8 mouse cellular contexts compared by ENCODE assay signal in genomic region chr4:133967138-133967865, GRCm38 (mm10). TPM values are rescaled to one million over a fixed set of nuclear protein-coding genes. Genes with fewer than 3 reads are reported as not detected.
DNase-seq lines count a peak whose midpoint lies in the region; ATAC-seq and TF ChIP-seq lines count a peak whose summit lies in the region.

No protein-coding gene starts in this region.

- peak overlapping the region; percentile 76 for H3K4me3 ChIP-seq in embryonic facial prominence, embryonic 13.5 days
- peak overlapping the region; percentile 99 for H3K4me3 ChIP-seq in heart, adult 2 months
- peak overlapping the region; percentile 77 for H3K4me3 ChIP-seq in limb, embryonic 12.5 days (replicated peaks)
- H3K4me3 ChIP-seq in midbrain, embryonic 14.5 days (replicated peaks; ENCODE audit: low read depth, low read length) = peak overlapping the region; percentile 73

- intact Hi-C loops in heart, adult 2 months (cut with DNase I) = loop anchor here (2.0 kb wide), 1 partner anchor 37 kb away; no protein-coding TSS in a partner anchor

- no peaks in the 10 kb centered on the region for H3K9me3 ChIP-seq in embryonic facial prominence, embryonic 13.5 days
- H3K9me3 ChIP-seq in limb, embryonic 12.5 days = no peaks in the 10 kb centered on the region
- no peaks in the 10 kb centered on the region for H3K9me3 ChIP-seq in midbrain, embryonic 14.5 days (ENCODE audit: control insufficient read depth, low read length)

- H3K27me3 ChIP-seq in embryonic facial prominence, embryonic 13.5 days = no peaks in the 10 kb centered on the region
- H3K27me3 ChIP-seq in heart, adult 2 months (ENCODE audit: control insufficient read depth, insufficient read depth, low read length) = no peaks in the 10 kb centered on the region
- no peaks in the 10 kb centered on the region for H3K27me3 ChIP-seq in limb, embryonic 12.5 days
- no peaks in the 10 kb centered on the region for H3K27me3 ChIP-seq in midbrain, embryonic 14.5 days (ENCODE audit: control insufficient read depth, insufficient read depth, low read length)

- peak; percentile 38 for TF ChIP-seq CTCF in heart, adult 2 months (IDR thresholded peaks at IDR 0.05)

- under 1% methylated on average over 84 of the region's 101 CpGs for WGBS in embryonic facial prominence, embryonic 13.5 days
- WGBS in heart, adult 2 months = under 1% methylated on average over 87 of the region's 101 CpGs
- whole genome bisulfite sequencing in limb, embryonic 12.5 days = under 1% methylated on average over 85 of the region's 101 CpGs
- under 1% methylated on average over 98 of the region's 101 CpGs for WGBS in midbrain, embryonic 14.5 days

- DNase-seq in 416B (ENCODE audit: low read depth) = peak; percentile 92
- peak; percentile 97 for DNase-seq in adrenal gland, postnatal 4 days (ENCODE audit: low spot score in 2 of 2)
- peak; percentile 99 for DNase-seq in heart, adult 2 months
- DNase-seq in kidney, adult 8-10 months = peak; percentile 97
- peak; percentile 99 for DNase-seq in midbrain, embryonic 14.5 days
- peak; percentile 99 for DNase-seq in spleen, adult 12 weeks (ENCODE audit: low spot score)

- H3K79me2 ChIP-seq in heart, adult 2 months (replicated peaks; ENCODE audit: control insufficient read depth, insufficient read depth, low read length) = no peaks in the 10 kb centered on the region

- peaks cover 61% of the 10 kb centered on the region for H3K36me3 ChIP-seq in embryonic facial prominence, embryonic 13.5 days
- peaks cover 7% of the 10 kb centered on the region for H3K36me3 ChIP-seq in heart, adult 2 months (ENCODE audit: control insufficient read depth, insufficient read depth, low read length)
- peaks cover 62% of the 10 kb centered on the region for H3K36me3 ChIP-seq in limb, embryonic 12.5 days
- H3K36me3 ChIP-seq in midbrain, embryonic 14.5 days (ENCODE audit: control insufficient read depth, insufficient read depth, low read length) = peaks cover 34% of the 10 kb centered on the region

- H3K27ac ChIP-seq in embryonic facial prominence, embryonic 13.5 days = peak overlapping the region; percentile 100
- peak overlapping the region; percentile 97 for H3K27ac ChIP-seq in heart, adult 2 months
- H3K27ac ChIP-seq in limb, embryonic 12.5 days = peak overlapping the region; percentile 100
- peak overlapping the region; percentile 99 for H3K27ac ChIP-seq in midbrain, embryonic 14.5 days (replicated peaks; ENCODE audit: low read depth, low read length)

- peak overlapping the region; percentile 93 for H3K4me2 ChIP-seq in embryonic facial prominence, embryonic 13.5 days
- peak overlapping the region; percentile 77 for H3K4me2 ChIP-seq in limb, embryonic 12.5 days
- H3K4me2 ChIP-seq in midbrain, embryonic 14.5 days (ENCODE audit: low read length) = peak overlapping the region; percentile 98

- H3K4me1 ChIP-seq in embryonic facial prominence, embryonic 13.5 days = peaks cover 41% of the 10 kb centered on the region
- H3K4me1 ChIP-seq in heart, adult 2 months (ENCODE audit: control insufficient read depth, insufficient read depth, low read length) = no peaks in the 10 kb centered on the region
- H3K4me1 ChIP-seq in limb, embryonic 12.5 days (replicated peaks) = peaks cover 30% of the 10 kb centered on the region
- H3K4me1 ChIP-seq in midbrain, embryonic 14.5 days (ENCODE audit: control insufficient read depth, insufficient read depth, low read length) = peaks cover 30% of the 10 kb centered on the region

- TF ChIP-seq EP300 in heart, adult 2 months (IDR thresholded peaks at IDR 0.05; ENCODE audit: insufficient read depth, low read depth, low read length) = 0 out of 2 replicates have a peak, but pooled peaks have one; percentile 29

- peak; percentile 68 for TF ChIP-seq POLR2A in heart, adult 2 months (IDR thresholded peaks at IDR 0.05; ENCODE audit: insufficient read depth, low read depth, low read length)

- peak overlapping the region; percentile 97 for H3K9ac ChIP-seq in embryonic facial prominence, embryonic 13.5 days
- H3K9ac ChIP-seq in heart, adult 2 months (ENCODE audit: low read depth, low read length) = peak overlapping the region; percentile 88
- H3K9ac ChIP-seq in limb, embryonic 12.5 days (replicated peaks) = peak overlapping the region; percentile 99
- peak overlapping the region; percentile 89 for H3K9ac ChIP-seq in midbrain, embryonic 14.5 days (replicated peaks; ENCODE audit: low read length)

- ATAC-seq in embryonic facial prominence, embryonic 13.5 days (ENCODE audit: insufficient number of reproducible peaks, insufficient read depth, low FRiP score, low TSS enrichment, low read depth) = peak; percentile 53
- peak; percentile 48 for ATAC-seq in limb, embryonic 12.5 days (ENCODE audit: insufficient number of reproducible peaks, insufficient read depth, low FRiP score, low TSS enrichment, low read depth)
- peak; percentile 82 for ATAC-seq in midbrain, embryonic 14.5 days (ENCODE audit: low FRiP score, low TSS enrichment)

RNA-seq across cellular contexts. Expression of gene Hmgn2, which starts 1.1 kb away (rescaled TPM):
- total RNA-seq in adrenal gland, postnatal 4 days (2021) = 100 to 1,000 TPM; 497 to 511 TPM
- 2,594 and 2,669 TPM in 2 replicates for polyA plus RNA-seq in embryonic facial prominence, embryonic 13.5 days (2015; fragmentation: Nextera tagmentation; extraction: Ambion mirVana)
- 100 to 1,000 TPM in 1 of 2 experiments, 10 to 100 TPM in 1; 92.3 to 109 TPM for total RNA-seq in heart, adult 2 months (2021)
- polyA plus RNA-seq in heart, adult 2 months (2012; rRNA removed) = 23.1 and 59.6 TPM in 2 replicates
- 3,165 and 3,185 TPM in 2 replicates for polyA plus RNA-seq in limb, embryonic 12.5 days (2016; fragmentation: Nextera tagmentation; extraction: Ambion mirVana)
- polyA plus RNA-seq in midbrain, embryonic 14.5 days (2014; fragmentation: Nextera tagmentation; extraction: Ambion mirVana) = 1,199 and 1,387 TPM in 2 replicates

RNA-seq across cellular contexts. Expression of gene Dhdds, which starts 33.4 kb away (rescaled TPM):
- total RNA-seq in adrenal gland, postnatal 4 days (2021) = 10 to 100 TPM; 42.9 to 46.3 TPM
- 45.1 and 49.9 TPM in 2 replicates for polyA plus RNA-seq in embryonic facial prominence, embryonic 13.5 days (2015; fragmentation: Nextera tagmentation; extraction: Ambion mirVana)
- total RNA-seq in heart, adult 2 months (2021) = 10 to 100 TPM; 28.3 to 28.8 TPM
- polyA plus RNA-seq in heart, adult 2 months (2012; rRNA removed) = 21.6 and 34.2 TPM in 2 replicates
- polyA plus RNA-seq in limb, embryonic 12.5 days (2016; fragmentation: Nextera tagmentation; extraction: Ambion mirVana) = 40.4 and 49.7 TPM in 2 replicates
- 46.6 and 48.2 TPM in 2 replicates for polyA plus RNA-seq in midbrain, embryonic 14.5 days (2014; fragmentation: Nextera tagmentation; extraction: Ambion mirVana)

RNA-seq across cellular contexts. Expression of gene Lin28a, which starts 51.3 kb away (rescaled TPM):
- under 1 TPM; 0.50 to 0.73 TPM for total RNA-seq in adrenal gland, postnatal 4 days (2021)
- polyA plus RNA-seq in embryonic facial prominence, embryonic 13.5 days (2015; fragmentation: Nextera tagmentation; extraction: Ambion mirVana) = not detected in 2 replicates
- not detected for total RNA-seq in heart, adult 2 months (2021)
- polyA plus RNA-seq in heart, adult 2 months (2012; rRNA removed) = not detected in 2 replicates
- polyA plus RNA-seq in limb, embryonic 12.5 days (2016; fragmentation: Nextera tagmentation; extraction: Ambion mirVana) = 0.42 and 0.51 TPM in 2 replicates
- 0.13 and 0.31 TPM in 2 replicates for polyA plus RNA-seq in midbrain, embryonic 14.5 days (2014; fragmentation: Nextera tagmentation; extraction: Ambion mirVana)

Comparison
In these comparisons a context has a peak if more than half of its experiments do, and no peak if none do; other contexts are left out.
1. Peak in every context shown above with its lines: DNase-seq, ATAC-seq, H3K4me3 ChIP-seq and H3K27ac ChIP-seq.
2. RNA of gene Hmgn2, which starts 1.1 kb away (polyA plus RNA-seq): 3,165 to 3,185 TPM in limb, embryonic 12.5 days, 2,594 to 2,669 TPM in embryonic facial prominence, embryonic 13.5 days and 1,199 to 1,387 TPM in midbrain, embryonic 14.5 days; 23.1 to 59.6 TPM in heart, adult 2 months; every median in the first group is over 10 times any median in the second.